Mouse (Mus musculus) limb, embryonic 11.5 days (tissue): ENCODE measurements around the gene Cdh12. TPM values are rescaled to one million over a fixed set of nuclear protein-coding genes. Genes with fewer than 3 reads are reported as not detected.
"Not testable (repeated sequence)": the region's sequence is repeated elsewhere in the genome, so short reads cannot be mapped to it uniquely, and the experiment has no call there.

Experiments used
- ATAC-seq: fragments of 200-750 bp; cut with Nextera tagmentation; 2 replicates; pipeline ENCODE4 v1.8.0; 2017; ENCODE audit warnings: low read depth; ENCODE audit not compliant: insufficient number of reproducible peaks, low FRiP score, low TSS enrichment
- DNase-seq: peaks from one replicate; pipeline ENCODE4 v3.0.0-alpha.2; 2015; ENCODE audit warnings: low spot score
- H3K27ac ChIP-seq: fragments of 300-500 bp; sonication (generic); replicated peaks from 2 replicates; pipeline ENCODE4 v1.5.1; 2014; ENCODE audit warnings: low read depth, mild to moderate bottlenecking, low read length
- H3K27me3 ChIP-seq: fragments of 300-500 bp; sonication (generic); 2 replicates; pipeline ENCODE4 v1.6.1; 2014; ENCODE audit warnings: mild to moderate bottlenecking, low read length, mixed read lengths; ENCODE audit not compliant: control insufficient read depth, insufficient read depth
- H3K36me3 ChIP-seq: fragments of 300-500 bp; sonication (generic); 2 replicates; pipeline ENCODE4 v1.6.1; 2014; ENCODE audit warnings: mild to moderate bottlenecking, low read length, moderate library complexity, mixed read lengths; ENCODE audit not compliant: control insufficient read depth, insufficient read depth
- H3K4me1 ChIP-seq: fragments of 300-500 bp; sonication (generic); 2 replicates; pipeline ENCODE4 v1.6.1; 2014; ENCODE audit warnings: low read length, mixed read lengths; ENCODE audit not compliant: control insufficient read depth, insufficient read depth
- H3K4me2 ChIP-seq: fragments of 300-500 bp; sonication (generic); 2 replicates; pipeline ENCODE4 v1.6.1; 2014; ENCODE audit warnings: low read depth, mild to moderate bottlenecking, moderate library complexity; ENCODE audit not compliant: severe bottlenecking
- H3K4me3 ChIP-seq: fragments of 300-500 bp; sonication (generic); 2 replicates; pipeline ENCODE4 v1.5.1; 2014; ENCODE audit warnings: low read depth, low read length
- H3K9ac ChIP-seq: fragments of 300-500 bp; sonication (generic); 2 replicates; pipeline ENCODE4 v1.6.1; 2014; ENCODE audit warnings: mild to moderate bottlenecking, low read length
- H3K9me3 ChIP-seq: fragments of 300-500 bp; sonication (generic); 2 replicates; pipeline ENCODE4 v1.6.1; 2016; ENCODE audit warnings: low read length; ENCODE audit not compliant: control insufficient read depth
- whole genome bisulfite sequencing: fragments of 180-500 bp; shearing (Covaris S2); extraction: QIAGEN DNeasy Blood & Tissue Kit; methylation state at CpG from one replicate; pipeline ENCODE4 v1.1.7; 2014; 5-methylcytosine and 5-hydroxymethylcytosine counted together
- polyA plus RNA-seq: library from polyadenylated mRNA; unstranded; fragments of >200 nt; fragmentation: Nextera tagmentation; extraction: Ambion mirVana; gene quantifications from 2 replicates; pipeline ENCODE4 v1.2.1, GENCODE M21; 2014

Cdh12 gene
- polyA plus RNA-seq, 1 experiment from 2014 or later: 0.09 TPM

DNA sequence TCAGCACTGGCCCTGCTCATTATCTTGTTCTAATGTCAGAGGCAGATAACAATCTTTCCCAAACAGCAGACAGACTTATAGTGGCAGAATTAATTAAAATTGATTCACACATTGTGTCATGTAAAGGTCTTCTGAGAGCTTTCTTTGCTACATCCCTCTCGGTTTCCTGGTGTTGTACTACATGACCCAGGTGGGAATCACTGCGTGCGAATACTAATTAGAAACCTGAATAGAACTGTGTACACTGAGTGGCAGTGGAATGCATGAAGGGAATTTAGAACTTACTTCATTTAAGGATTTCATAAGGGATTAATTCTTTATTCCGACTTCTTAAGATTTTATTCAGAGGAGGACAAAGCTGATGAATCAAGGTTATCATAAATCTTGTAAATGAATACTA lies 121.9 kb downstream of the Cdh12 start:
- Histone ChIP-seq H3K4me3 (no peak overlapping the region), H3K27me3 (no peaks in the 10 kb centered on the region), H3K4me1 (no peaks in the 10 kb centered on the region), H3K27ac (no peak overlapping the region), H3K36me3 (no peaks in the 10 kb centered on the region), H3K9ac (no peak overlapping the region), H3K9me3 (no peaks in the 10 kb centered on the region), H3K4me2 (no peak overlapping the region)
- 85% methylated on average over 4 of the region's 4 CpGs for WGBS
- ATAC-seq (no peak), DNase-seq (no peak)

DNA sequence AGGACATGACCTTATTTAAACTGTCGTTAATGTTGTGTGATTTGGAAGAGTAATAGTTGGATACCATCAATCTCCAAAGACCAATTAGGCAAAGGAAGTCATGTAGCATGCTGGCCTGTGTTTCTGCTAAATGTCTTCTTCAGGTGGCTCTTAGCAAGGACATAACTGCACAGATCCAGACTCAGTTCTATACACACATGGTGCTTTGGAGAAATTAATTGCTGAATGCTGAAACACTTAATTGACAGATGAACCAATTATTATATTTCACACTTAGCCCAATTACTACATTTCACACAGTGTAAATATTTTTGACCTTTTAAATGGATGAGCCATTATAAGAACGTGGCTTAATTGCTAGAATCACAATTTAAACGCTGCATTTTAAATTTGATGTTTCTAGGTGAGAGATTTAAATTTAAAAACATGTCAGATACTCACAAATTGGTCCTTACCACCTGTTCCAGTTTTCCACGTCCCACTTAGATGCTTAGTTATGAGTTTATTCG lies 133.6 kb downstream of the Cdh12 start:
- WGBS: 65% methylated on average over 5 of the region's 5 CpGs
- H3K4me3 ChIP-seq: no peak overlapping the region
- H3K4me2 ChIP-seq: no peak overlapping the region
- H3K27me3 ChIP-seq: no peaks in the 10 kb centered on the region
- DNase-seq: no peak
- H3K27ac ChIP-seq: no peak overlapping the region
- no peak overlapping the region for H3K9ac ChIP-seq
- H3K9me3 ChIP-seq: no peaks in the 10 kb centered on the region
- H3K4me1 ChIP-seq: no peaks in the 10 kb centered on the region
- no peaks in the 10 kb centered on the region for H3K36me3 ChIP-seq
- no peak for ATAC-seq

DNA sequence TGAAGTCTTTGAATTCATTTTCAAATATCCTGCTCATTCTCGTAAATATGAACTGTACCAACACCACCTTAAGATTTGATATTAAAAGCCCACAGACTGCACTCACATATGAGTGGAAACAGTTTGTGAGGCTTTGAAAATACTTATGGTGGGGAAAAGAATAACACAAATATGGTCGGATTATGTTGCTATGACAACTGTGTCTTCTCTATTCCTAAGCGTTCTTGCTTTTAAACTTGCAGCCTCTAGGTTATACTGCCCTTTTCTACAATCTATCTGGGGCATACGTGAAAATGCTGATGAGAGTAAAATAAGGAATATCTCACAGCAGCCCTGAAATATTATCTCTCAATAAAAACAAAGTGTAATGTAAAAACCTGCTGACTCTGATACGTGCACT lies 142.5 kb downstream of the Cdh12 start:
- Histone ChIP-seq H3K9me3 (no peaks in the 10 kb centered on the region), H3K27me3 (no peaks in the 10 kb centered on the region), H3K9ac (no peak overlapping the region), H3K27ac (no peak overlapping the region), H3K4me1 (no peaks in the 10 kb centered on the region), H3K36me3 (no peaks in the 10 kb centered on the region), H3K4me2 (no peak overlapping the region), H3K4me3 (no peak overlapping the region)
- ATAC-seq: no peak
- 84% methylated on average over 5 of the region's 5 CpGs for WGBS
- DNase-seq: no peak

DNA sequence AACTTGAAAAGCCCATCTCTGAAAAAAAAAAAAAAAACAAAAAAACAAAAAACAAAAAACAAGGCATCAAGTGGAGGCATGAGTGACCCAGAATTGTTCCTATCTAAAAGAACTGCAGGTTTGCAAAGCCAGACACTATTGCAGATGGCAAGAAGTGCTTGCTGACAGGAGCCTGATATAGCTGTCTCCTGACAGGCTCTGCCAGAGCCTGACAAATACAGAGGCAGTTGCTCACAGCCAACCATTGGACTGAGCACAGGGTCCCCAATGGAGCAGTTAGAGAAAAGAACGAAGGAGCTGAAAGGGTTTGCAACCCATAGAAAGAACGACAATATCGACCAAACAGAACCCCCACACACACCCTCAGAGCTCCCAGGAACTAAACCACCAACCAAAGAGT lies 156.7 kb downstream of the Cdh12 start:
- ATAC-seq: not testable (repeated sequence)

DNA sequence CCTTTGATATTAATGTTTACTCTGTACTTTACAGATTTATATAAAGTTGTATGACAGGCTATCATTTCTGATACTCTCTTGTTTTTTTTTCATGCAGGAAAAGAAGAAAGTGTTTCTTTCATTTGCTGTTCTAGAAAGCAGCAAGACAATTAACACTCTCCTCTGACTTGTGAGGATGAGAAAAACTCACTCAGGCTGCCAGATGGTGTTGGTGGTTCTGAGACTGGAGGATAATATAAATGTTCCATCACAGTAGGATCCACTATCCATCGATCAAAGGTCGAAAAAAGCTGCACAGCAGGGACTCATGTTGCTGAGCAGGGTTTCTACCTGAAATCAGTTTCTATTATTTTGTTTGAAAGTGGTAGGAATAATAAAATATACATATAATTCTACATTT lies 185.5 kb downstream of the Cdh12 start:
- no peak overlapping the region for H3K9ac ChIP-seq
- no peak for DNase-seq
- H3K36me3 ChIP-seq: no peaks in the 10 kb centered on the region
- no peaks in the 10 kb centered on the region for H3K27me3 ChIP-seq
- no peak overlapping the region for H3K27ac ChIP-seq
- no peak overlapping the region for H3K4me2 ChIP-seq
- no peak overlapping the region for H3K4me3 ChIP-seq
- no peaks in the 10 kb centered on the region for H3K4me1 ChIP-seq
- H3K9me3 ChIP-seq: no peaks in the 10 kb centered on the region
- no peak for ATAC-seq
- WGBS: 71% methylated on average over 2 of the region's 2 CpGs

More for the DNA sequence above, 156.7 kb downstream of the Cdh12 start:
- not testable (repeated sequence) for H3K27me3 ChIP-seq, H3K4me2 ChIP-seq, H3K36me3 ChIP-seq, H3K4me3 ChIP-seq, H3K9ac ChIP-seq, DNase-seq, H3K27ac ChIP-seq, H3K9me3 ChIP-seq, H3K4me1 ChIP-seq
- 82% methylated on average over 3 of the region's 3 CpGs for WGBS

DNA sequence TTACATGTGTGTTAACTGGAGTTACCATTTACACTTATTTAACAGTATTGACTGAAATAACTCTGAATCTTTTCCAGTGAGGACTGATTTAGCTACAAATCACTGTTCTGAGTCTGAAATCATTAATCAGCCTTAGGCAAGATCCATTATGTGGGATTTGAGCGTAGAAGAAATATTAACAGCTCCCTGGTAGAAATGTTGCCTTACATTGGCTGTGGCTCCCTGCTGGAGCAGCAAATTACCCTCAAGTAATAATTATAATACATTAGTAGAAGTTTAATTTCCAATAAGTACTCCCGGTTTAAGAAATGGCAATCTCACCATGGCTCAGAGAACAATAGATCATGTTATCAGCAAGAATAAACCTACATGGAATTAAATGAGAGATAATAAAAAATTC lies 190.1 kb downstream of the Cdh12 start:
- DNase-seq: no peak
- Histone ChIP-seq H3K9ac (no peak overlapping the region), H3K27me3 (no peaks in the 10 kb centered on the region), H3K4me1 (no peaks in the 10 kb centered on the region), H3K4me2 (no peak overlapping the region), H3K36me3 (no peaks in the 10 kb centered on the region), H3K9me3 (no peaks in the 10 kb centered on the region), H3K27ac (no peak overlapping the region), H3K4me3 (no peak overlapping the region)
- ATAC-seq: no peak
- 78% methylated on average over 2 of the region's 2 CpGs for WGBS

DNA sequence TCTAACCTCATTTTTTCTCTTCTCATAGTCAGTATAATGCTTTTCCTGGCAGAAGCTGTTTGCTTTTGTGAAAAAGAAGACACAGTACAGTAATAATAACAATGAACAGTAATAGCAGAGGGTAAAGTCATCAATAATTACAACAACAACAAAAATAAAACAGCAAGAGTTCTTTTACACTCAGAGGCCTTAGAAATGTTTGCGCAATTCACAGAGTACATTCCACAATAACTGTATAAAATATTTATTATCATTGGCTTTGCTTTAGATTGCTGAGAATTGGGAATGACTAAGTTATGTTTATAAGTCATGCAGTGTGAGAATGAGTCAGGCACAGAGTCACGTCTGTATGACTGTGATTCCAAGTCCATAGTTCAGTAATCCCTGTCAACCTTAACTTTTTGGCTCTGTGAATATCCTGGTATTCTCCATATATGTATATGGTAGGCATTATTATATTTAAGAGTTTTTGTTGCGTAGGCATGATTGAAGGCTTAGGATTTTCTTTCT lies 193.9 kb downstream of the Cdh12 start:
- Histone ChIP-seq H3K4me2 (no peak overlapping the region), H3K4me3 (no peak overlapping the region), H3K4me1 (no peaks in the 10 kb centered on the region), H3K9me3 (no peaks in the 10 kb centered on the region), H3K36me3 (no peaks in the 10 kb centered on the region), H3K27ac (no peak overlapping the region), H3K9ac (no peak overlapping the region), H3K27me3 (no peaks in the 10 kb centered on the region)
- no peak for ATAC-seq
- no peak for DNase-seq
- 91% methylated on average over 3 of the region's 3 CpGs for WGBS

DNA sequence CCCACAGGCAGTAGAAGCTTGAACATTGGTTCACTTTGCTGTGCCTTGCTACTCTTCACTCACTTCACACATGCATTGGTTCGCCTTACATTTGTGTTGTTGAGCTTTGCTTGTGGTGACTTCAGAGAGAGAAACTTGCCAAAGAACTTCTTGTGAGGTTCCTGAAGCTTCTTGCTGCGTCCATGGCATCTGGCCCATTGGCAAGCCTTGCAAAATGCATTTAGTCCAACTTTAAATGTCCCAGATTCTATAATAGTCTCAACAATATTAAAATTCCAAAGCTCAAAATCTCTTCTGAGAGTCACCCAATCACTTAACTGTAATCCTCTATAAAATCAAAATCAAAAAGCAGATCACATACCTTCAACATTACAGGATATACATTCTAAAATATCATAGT lies 211.2 kb downstream of the Cdh12 start:
- ATAC-seq (no peak), DNase-seq (no peak)
- Histone ChIP-seq H3K27me3 (no peaks in the 10 kb centered on the region), H3K36me3 (no peaks in the 10 kb centered on the region), H3K27ac (no peak overlapping the region), H3K4me3 (no peak overlapping the region), H3K9me3 (no peaks in the 10 kb centered on the region), H3K4me1 (no peaks in the 10 kb centered on the region), H3K4me2 (no peak overlapping the region), H3K9ac (no peak overlapping the region)
- WGBS: 75% methylated on average over 2 of the region's 2 CpGs

DNA sequence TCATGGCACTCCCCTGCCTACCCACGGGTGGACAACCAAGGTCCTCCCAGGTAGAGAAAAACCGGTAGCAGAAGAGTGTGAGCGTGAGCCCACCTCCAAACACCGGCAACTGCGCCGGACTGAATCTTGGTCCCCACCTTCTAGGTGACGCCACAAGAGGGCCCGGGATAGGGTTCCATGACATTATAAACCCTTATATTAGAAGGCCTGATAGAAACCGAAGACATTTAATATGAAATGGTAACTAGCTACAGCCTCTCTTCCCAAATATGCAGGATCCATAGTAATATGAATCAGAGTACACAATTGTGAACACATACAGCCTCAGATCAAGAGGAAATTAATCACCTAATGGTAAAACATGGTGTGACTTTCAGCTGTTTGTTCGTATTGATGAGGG lies 217.6 kb downstream of the Cdh12 start, which contains the start of gene Acot10:
Gene Acot10, minus strand, starts transcription at position 101 of the 400 bp plus-strand sequence.
- Histone ChIP-seq H3K4me2 (no peak within 1 kb of the TSS), H3K27ac (no peak within 1 kb of the TSS), H3K9ac (no peak within 1 kb of the TSS), H3K9me3 (no peaks in the 10 kb centered on the region), H3K27me3 (no peaks in the 10 kb centered on the region), H3K4me3 (no peak within 1 kb of the TSS), H3K36me3 (no peaks in the 10 kb centered on the region), H3K4me1 (no peaks in the 10 kb centered on the region)
- no peak for ATAC-seq
- no peak for DNase-seq
- 91% methylated on average over 10 of the region's 10 CpGs for WGBS
